Mouse (Mus musculus): Measurements from ENCODE around the gene Ski.

GRCm38 (mm10) chr4:155144548-155145180 is 77.7 kb downstream of the Ski start:
- TF ChIP-seq POLR2A (IDR thresholded peaks at IDR 0.05; ENCODE audit: insufficient read depth, low read depth, low read length) (no peak), CTCF (IDR thresholded peaks at IDR 0.05) (no peak), EP300 (IDR thresholded peaks at IDR 0.05; ENCODE audit: insufficient read depth, low read depth, low read length) (no peak)

All from heart, adult 2 months (tissue).